Mouse (Mus musculus): Measurements from ENCODE around the gene Ccr7. TPM values are rescaled to one million over a fixed set of nuclear protein-coding genes. Genes with fewer than 3 reads are reported as not detected.

Gene Ccr7
- polyA plus RNA-seq, 2 experiments, result 0.11 to 0.29 TPM

DNA sequence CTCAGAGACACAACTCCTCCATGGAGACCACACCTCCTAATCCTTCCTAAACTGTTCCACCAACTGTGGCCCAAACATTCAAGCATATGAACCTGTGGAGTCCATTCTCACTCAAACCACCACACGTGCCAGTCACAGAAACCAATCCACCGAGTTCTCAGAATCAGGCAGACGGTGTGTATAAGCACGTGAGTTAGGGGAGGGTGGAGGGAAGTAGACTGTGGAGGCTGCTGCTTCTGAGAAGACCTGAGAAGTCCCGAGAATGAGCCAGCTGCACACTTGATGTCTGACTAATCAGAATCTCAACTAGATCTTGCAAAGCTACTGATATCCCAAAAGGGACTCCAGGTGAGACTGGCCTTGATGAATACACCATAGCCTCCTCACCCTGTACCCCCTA, 25.2 kb upstream of the Ccr7 start:
- ATAC-seq (ENCODE audit: insufficient read depth) (no peak), DNase-seq (ENCODE audit: low read depth in 3 of 3, low spot score in 3 of 3) (no peak)
- no peak overlapping the region for H3K4me3 ChIP-seq (ENCODE audit: insufficient read depth in 1 of 2, low read depth in 2 of 2, low read length in 2 of 2)
- WGBS (ENCODE audit: insufficient replicate concordance), result 57% methylated on average over 5 of the region's 5 CpGs
- H3K36me3 ChIP-seq (replicated peaks; ENCODE audit: control insufficient read depth, insufficient read depth, low read depth), result no peaks in the 10 kb centered on the region
- H3K9ac ChIP-seq (replicated peaks), result no peak overlapping the region
- no peaks in the 10 kb centered on the region for H3K27me3 ChIP-seq (ENCODE audit: control insufficient read depth, insufficient read depth, low read length)
- H3K9me3 ChIP-seq (ENCODE audit: control insufficient read depth, low read length), result no peaks in the 10 kb centered on the region
- TF ChIP-seq CTCF (IDR thresholded peaks at IDR 0.05; ENCODE audit: low read depth), result no peak
- TF ChIP-seq EP300 (IDR thresholded peaks at IDR 0.05; ENCODE audit: low read depth), result no peak
- H3K4me2 ChIP-seq (ENCODE audit: low read depth), result no peak overlapping the region
- no peak overlapping the region for H3K27ac ChIP-seq
- no peaks in the 10 kb centered on the region for H3K4me1 ChIP-seq (replicated peaks; ENCODE audit: control insufficient read depth in 2 of 2, insufficient read depth in 2 of 2, low read length in 1 of 2)

- 41% methylated on average over 3 of the region's 3 CpGs for WGBS (ENCODE audit: insufficient replicate concordance)
- no peaks in the 10 kb centered on the region for H3K9me3 ChIP-seq (ENCODE audit: control insufficient read depth, low read length)
- H3K27ac ChIP-seq, result no peak overlapping the region
- no peaks in the 10 kb centered on the region for H3K4me1 ChIP-seq (replicated peaks; ENCODE audit: control insufficient read depth in 2 of 2, insufficient read depth in 2 of 2, low read length in 1 of 2)
- H3K36me3 ChIP-seq (replicated peaks; ENCODE audit: control insufficient read depth, insufficient read depth, low read depth), result no peaks in the 10 kb centered on the region
- H3K27me3 ChIP-seq (ENCODE audit: control insufficient read depth, insufficient read depth, low read length), result no peaks in the 10 kb centered on the region
- TF ChIP-seq EP300 (IDR thresholded peaks at IDR 0.05; ENCODE audit: low read depth), result no peak
- no peak for TF ChIP-seq CTCF (IDR thresholded peaks at IDR 0.05; ENCODE audit: low read depth)
- no peak overlapping the region for H3K9ac ChIP-seq (replicated peaks)
- H3K4me2 ChIP-seq (ENCODE audit: low read depth), result no peak overlapping the region
- ATAC-seq (ENCODE audit: insufficient read depth) (no peak), DNase-seq (ENCODE audit: low read depth in 3 of 3, low spot score in 3 of 3) (no peak)
- H3K4me3 ChIP-seq (ENCODE audit: insufficient read depth in 1 of 2, low read depth in 2 of 2, low read length in 2 of 2), result no peak overlapping the region
Measured at GRCm38 (mm10) chr11:99177925-99178198, 23.0 kb upstream of the Ccr7 start.

- Histone ChIP-seq H3K4me3 (ENCODE audit: insufficient read depth in 1 of 2, low read depth in 2 of 2, low read length in 2 of 2) (no peak overlapping the region), H3K9ac (replicated peaks) (no peak overlapping the region), H3K27ac (no peak overlapping the region), H3K36me3 (replicated peaks; ENCODE audit: control insufficient read depth, insufficient read depth, low read depth) (no peaks in the 10 kb centered on the region), H3K27me3 (ENCODE audit: control insufficient read depth, insufficient read depth, low read length) (no peaks in the 10 kb centered on the region), H3K4me1 (replicated peaks; ENCODE audit: control insufficient read depth in 2 of 2, insufficient read depth in 2 of 2, low read length in 1 of 2) (no peaks in the 10 kb centered on the region), H3K9me3 (ENCODE audit: control insufficient read depth, low read length) (no peaks in the 10 kb centered on the region), H3K4me2 (ENCODE audit: low read depth) (no peak overlapping the region)
- WGBS (ENCODE audit: insufficient replicate concordance), result 53% methylated on average over 5 of the region's 5 CpGs
- ATAC-seq (ENCODE audit: insufficient read depth) (no peak), DNase-seq (ENCODE audit: low read depth in 3 of 3, low spot score in 3 of 3) (no peak)
- TF ChIP-seq CTCF (IDR thresholded peaks at IDR 0.05; ENCODE audit: low read depth) (no peak), EP300 (IDR thresholded peaks at IDR 0.05; ENCODE audit: low read depth) (no peak)
Measured at GRCm38 (mm10) chr11:99177054-99177924, 22.4 kb upstream of the Ccr7 start.

GRCm38 (mm10) chr11:99172002-99172401, 17.1 kb upstream of the Ccr7 start:
- no peak overlapping the region for H3K9ac ChIP-seq (replicated peaks)
- H3K4me1 ChIP-seq (replicated peaks; ENCODE audit: control insufficient read depth in 2 of 2, insufficient read depth in 2 of 2, low read length in 1 of 2), result no peaks in the 10 kb centered on the region
- H3K4me2 ChIP-seq (ENCODE audit: low read depth), result no peak overlapping the region
- ATAC-seq (ENCODE audit: insufficient read depth) (no peak), DNase-seq (ENCODE audit: low read depth in 3 of 3, low spot score in 3 of 3) (no peak)
- H3K27ac ChIP-seq, result no peak overlapping the region
- no peaks in the 10 kb centered on the region for H3K27me3 ChIP-seq (ENCODE audit: control insufficient read depth, insufficient read depth, low read length)
- no peaks in the 10 kb centered on the region for H3K36me3 ChIP-seq (replicated peaks; ENCODE audit: control insufficient read depth, insufficient read depth, low read depth)
- no peak overlapping the region for H3K4me3 ChIP-seq (ENCODE audit: insufficient read depth in 1 of 2, low read depth in 2 of 2, low read length in 2 of 2)
- peak; percentile 18; the same call in 1 of the 2 replicates for TF ChIP-seq CTCF (IDR thresholded peaks at IDR 0.05; ENCODE audit: low read depth)
- TF ChIP-seq EP300 (IDR thresholded peaks at IDR 0.05; ENCODE audit: low read depth), result no peak
- 69% methylated on average over 4 of the region's 4 CpGs for WGBS (ENCODE audit: insufficient replicate concordance)
- H3K9me3 ChIP-seq (ENCODE audit: control insufficient read depth, low read length), result no peaks in the 10 kb centered on the region

- Histone ChIP-seq H3K36me3 (replicated peaks; ENCODE audit: control insufficient read depth, insufficient read depth, low read depth) (no peaks in the 10 kb centered on the region), H3K27ac (no peak overlapping the region), H3K4me2 (ENCODE audit: low read depth) (no peak overlapping the region), H3K27me3 (ENCODE audit: control insufficient read depth, insufficient read depth, low read length) (no peaks in the 10 kb centered on the region), H3K9ac (replicated peaks) (no peak overlapping the region), H3K4me1 (replicated peaks; ENCODE audit: control insufficient read depth in 2 of 2, insufficient read depth in 2 of 2, low read length in 1 of 2) (no peaks in the 10 kb centered on the region), H3K4me3 (ENCODE audit: insufficient read depth in 1 of 2, low read depth in 2 of 2, low read length in 2 of 2) (no peak overlapping the region), H3K9me3 (ENCODE audit: control insufficient read depth, low read length) (no peaks in the 10 kb centered on the region)
- TF ChIP-seq EP300 (IDR thresholded peaks at IDR 0.05; ENCODE audit: low read depth) (no peak), CTCF (IDR thresholded peaks at IDR 0.05; ENCODE audit: low read depth) (no peak)
- ATAC-seq (ENCODE audit: insufficient read depth) (no peak), DNase-seq (ENCODE audit: low read depth in 3 of 3, low spot score in 3 of 3) (no peak)
- 38% methylated on average over 2 of the region's 2 CpGs for whole genome bisulfite sequencing (ENCODE audit: insufficient replicate concordance)
Measured at GRCm38 (mm10) chr11:99171442-99171841, 16.6 kb upstream of the Ccr7 start.
